8 mouse cellular contexts compared by ENCODE assay signal in the genomic region with DNA sequence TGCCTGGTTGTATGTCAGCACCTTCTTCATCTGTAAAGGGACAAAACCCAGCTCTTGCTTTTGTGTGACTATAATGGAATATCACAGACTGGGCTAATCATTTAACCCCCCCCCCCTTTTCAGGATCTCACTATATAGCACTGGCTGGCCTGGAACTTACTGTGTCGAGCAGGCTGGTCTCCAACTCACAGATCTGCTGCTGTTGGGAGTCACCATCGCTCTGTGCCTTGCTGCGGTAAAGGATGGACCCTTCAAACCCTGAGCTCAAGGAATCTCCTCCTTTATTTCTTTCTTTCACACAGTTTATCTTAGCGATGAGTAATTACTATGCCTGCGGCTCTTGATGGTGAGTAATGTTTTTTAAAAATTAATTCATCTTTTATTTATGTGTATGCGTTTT. TPM values are rescaled to one million over a fixed set of nuclear protein-coding genes. Genes with fewer than 3 reads are reported as not detected.
DNase-seq lines count a peak whose midpoint lies in the region; ATAC-seq and TF ChIP-seq lines count a peak whose summit lies in the region.

TSS of gene Vwf (plus strand) at position 301 of the 400 bp plus-strand sequence.

- no peaks in the 10 kb centered on the region for H3K36me3 ChIP-seq in hindbrain, embryonic 12.5 days
- no peaks in the 10 kb centered on the region for H3K36me3 ChIP-seq in hindbrain, embryonic 10.5 days
- H3K36me3 ChIP-seq in thymus, adult 2 months (ENCODE audit: control insufficient read depth, insufficient read depth, low read length): no peaks in the 10 kb centered on the region
- H3K36me3 ChIP-seq in hindbrain, embryonic 16.5 days (ENCODE audit: control insufficient read depth, insufficient read depth, low read length): no peaks in the 10 kb centered on the region

- no peak for ATAC-seq in hindbrain, embryonic 12.5 days (ENCODE audit: low FRiP score)
- no peak for ATAC-seq in hindbrain, embryonic 16.5 days

- no peak within 1 kb of the TSS for H3K4me2 ChIP-seq in hindbrain, embryonic 12.5 days (replicated peaks)
- H3K4me2 ChIP-seq in hindbrain, embryonic 16.5 days (ENCODE audit: low read length): no peak within 1 kb of the TSS

- no peaks in the 10 kb centered on the region for H3K27me3 ChIP-seq in hindbrain, embryonic 12.5 days
- H3K27me3 ChIP-seq in hindbrain, embryonic 10.5 days (ENCODE audit: insufficient read depth, poor library complexity, severe bottlenecking): no peaks in the 10 kb centered on the region; the same call in 1 of the 2 replicates
- no peaks in the 10 kb centered on the region for H3K27me3 ChIP-seq in thymus, adult 2 months (ENCODE audit: control insufficient read depth, insufficient read depth, low read length)
- H3K27me3 ChIP-seq in hindbrain, embryonic 16.5 days (replicated peaks; ENCODE audit: control insufficient read depth, insufficient read depth, low read length): no peaks in the 10 kb centered on the region

- H3K9me3 ChIP-seq in hindbrain, embryonic 12.5 days (replicated peaks): no peaks in the 10 kb centered on the region
- no peaks in the 10 kb centered on the region for H3K9me3 ChIP-seq in hindbrain, embryonic 10.5 days
- no peaks in the 10 kb centered on the region for H3K9me3 ChIP-seq in hindbrain, embryonic 16.5 days (ENCODE audit: control insufficient read depth, low read length)

- TF ChIP-seq POLR2A in thymus, adult 2 months (IDR thresholded peaks at IDR 0.05; ENCODE audit: control insufficient read depth, extremely low read depth, insufficient read depth, low read length, poor library complexity): no peak

- H3K4me3 ChIP-seq in hindbrain, embryonic 12.5 days: no peak within 1 kb of the TSS
- H3K4me3 ChIP-seq in hindbrain, embryonic 10.5 days: no peak within 1 kb of the TSS
- H3K4me3 ChIP-seq in thymus, adult 2 months (ENCODE audit: control insufficient read depth, insufficient read depth, low read length): no peak within 1 kb of the TSS
- H3K4me3 ChIP-seq in hindbrain, embryonic 16.5 days (ENCODE audit: low read length): no peak within 1 kb of the TSS

- no peaks in the 10 kb centered on the region for H3K4me1 ChIP-seq in hindbrain, embryonic 12.5 days
- H3K4me1 ChIP-seq in hindbrain, embryonic 10.5 days (replicated peaks): 0 out of 2 replicates have a peak, but pooled peaks cover 7% of the 10 kb centered on the region
- no peaks in the 10 kb centered on the region for H3K4me1 ChIP-seq in thymus, adult 2 months (replicated peaks; ENCODE audit: control insufficient read depth, insufficient read depth, low read length)
- H3K4me1 ChIP-seq in hindbrain, embryonic 16.5 days (ENCODE audit: control insufficient read depth, insufficient read depth, low read depth, low read length): no peaks in the 10 kb centered on the region

- no peak for TF ChIP-seq CTCF in thymus, adult 2 months (IDR thresholded peaks at IDR 0.05; ENCODE audit: borderline replicate concordance, control insufficient read depth, extremely low read depth, insufficient read depth, low read length, poor library complexity)

- H3K27ac ChIP-seq in hindbrain, embryonic 12.5 days: no peak within 1 kb of the TSS
- H3K27ac ChIP-seq in hindbrain, embryonic 10.5 days: no peak within 1 kb of the TSS
- no peak within 1 kb of the TSS for H3K27ac ChIP-seq in thymus, adult 2 months (ENCODE audit: control insufficient read depth, insufficient read depth, low read length)
- H3K27ac ChIP-seq in hindbrain, embryonic 16.5 days (ENCODE audit: low read depth, low read length): no peak within 1 kb of the TSS

- no peak within 1 kb of the TSS for H3K9ac ChIP-seq in hindbrain, embryonic 12.5 days
- H3K9ac ChIP-seq in hindbrain, embryonic 16.5 days (ENCODE audit: low read depth, low read length): no peak within 1 kb of the TSS

- 97% methylated on average over 6 of the region's 6 CpGs for WGBS in hindbrain, embryonic 12.5 days
- WGBS in hindbrain, embryonic 10.5 days: 92% methylated on average over 6 of the region's 6 CpGs
- 96% methylated on average over 6 of the region's 6 CpGs for WGBS in thymus, adult 2 months
- 93% methylated on average over 6 of the region's 6 CpGs for WGBS in hindbrain, embryonic 16.5 days

- no peak for DNase-seq in hindbrain, embryonic 10.5 days (ENCODE audit: low spot score)
- no peak for DNase-seq in thymus, adult 2 months
- DNase-seq in thymus, postnatal 36 days: no peak
- no peak for DNase-seq in ovary, postnatal 10 days (ENCODE audit: low spot score)
- no peak for DNase-seq in frontal cortex, postnatal 36 days (ENCODE audit: low spot score in 2 of 2)
- no peak for DNase-seq in ovary, adult 18-20 months (ENCODE audit: low spot score)

RNA-seq across cellular contexts. Expression of gene Vwf, which starts in this region (rescaled TPM):
- 11.3 and 11.5 TPM in 2 replicates for polyA plus RNA-seq in hindbrain, embryonic 12.5 days (2016; fragmentation: Nextera tagmentation; extraction: Ambion mirVana)
- 3.9 and 7.1 TPM in 2 replicates for polyA plus RNA-seq in hindbrain, embryonic 10.5 days (2016; fragmentation: Nextera tagmentation; extraction: Ambion mirVana)
- 19.5 and 32.3 TPM in 2 replicates for polyA plus RNA-seq in thymus, adult 2 months (2012; rRNA removed)
- 9.7 and 12.9 TPM in 2 replicates for polyA plus RNA-seq in hindbrain, embryonic 16.5 days (2015; fragmentation: Nextera tagmentation; extraction: Ambion mirVana)
